Comparison of ENCODE assay signal across 25 mouse cellular contexts in the genomic region with DNA sequence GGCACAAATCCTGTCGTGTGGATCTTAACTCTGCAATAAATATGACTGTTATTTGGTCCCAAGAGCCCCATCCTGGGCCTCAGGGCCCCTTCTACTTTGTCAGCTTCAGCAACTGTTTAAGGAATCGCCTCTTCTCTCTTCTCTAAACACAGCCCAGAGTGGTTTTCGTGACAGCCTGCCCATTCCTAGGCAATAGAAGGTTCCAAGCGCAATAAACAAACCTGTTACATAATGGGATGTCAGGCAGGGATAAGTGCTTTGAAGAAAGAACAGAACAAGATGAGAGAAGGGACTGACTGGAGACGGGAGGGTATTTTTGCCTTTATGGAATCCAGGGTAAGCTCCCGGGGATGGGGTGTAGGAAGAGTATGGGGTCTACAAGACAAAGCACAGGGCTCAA. TPM values are rescaled to one million over a fixed set of nuclear protein-coding genes. Genes with fewer than 3 reads are reported as not detected.
DNase-seq lines count a peak whose midpoint lies in the region; ATAC-seq lines count a peak whose summit lies in the region.
"Had no signal": no experiment of that assay in that cellular context is flagged by ENCODE, and none has a peak within 500 bp of the region (broad histone marks: within the 10 kb centered on the region; RNA-seq: fewer than 3 reads in every experiment).

No protein-coding gene starts in this region.

- H3K4me3 ChIP-seq in midbrain, embryonic 11.5 days (ENCODE audit: low read depth, low read length): no peak overlapping the region
- H3K4me3 ChIP-seq in midbrain, embryonic 15.5 days: no peak overlapping the region
- H3K4me3 ChIP-seq: embryonic facial prominence, embryonic 10.5 days; embryonic facial prominence, embryonic 13.5 days; forebrain, embryonic 10.5 days; forebrain, embryonic 13.5 days; heart, embryonic 12.5 days; heart, embryonic 15.5 days; hindbrain, embryonic 10.5 days; hindbrain, embryonic 13.5 days had no signal

- H3K27ac ChIP-seq in midbrain, embryonic 11.5 days (ENCODE audit: low read depth, low read length): no peak overlapping the region
- H3K27ac ChIP-seq in midbrain, embryonic 15.5 days: no peak overlapping the region
- H3K27ac ChIP-seq: embryonic facial prominence, embryonic 10.5 days; embryonic facial prominence, embryonic 13.5 days; forebrain, embryonic 10.5 days; forebrain, embryonic 13.5 days; heart, embryonic 15.5 days; hindbrain, embryonic 10.5 days; hindbrain, embryonic 13.5 days had no signal

- H3K4me2 ChIP-seq in midbrain, embryonic 11.5 days: no peak overlapping the region
- H3K4me2 ChIP-seq in midbrain, embryonic 15.5 days: no peak overlapping the region
- H3K4me2 ChIP-seq: embryonic facial prominence, embryonic 13.5 days; forebrain, embryonic 13.5 days; heart, embryonic 12.5 days; heart, embryonic 15.5 days; hindbrain, embryonic 13.5 days had no signal

- DNase-seq in frontal cortex, postnatal 10 days (ENCODE audit: low spot score in 2 of 2): no peak
- DNase-seq in left cerebral cortex, postnatal 25 days (ENCODE audit: low spot score in 2 of 2): peak; percentile 27 to 61
- no peak for DNase-seq in left cerebral cortex, adult 8-10 months (ENCODE audit: low spot score in 2 of 2)
- peak; percentile 49 for DNase-seq in midbrain, embryonic 11.5 days (ENCODE audit: low spot score, missing footprints)
- no peak for DNase-seq in adrenal gland, postnatal 36 days
- DNase-seq: adrenal gland, postnatal 10 days; embryo, embryonic 11 days; gastrocnemius, postnatal 25 days; heart, postnatal 36 days had no signal

- peak; percentile 41 for ATAC-seq in frontal cortex, adult (ENCODE audit: low TSS enrichment)
- ATAC-seq in midbrain, embryonic 11.5 days (ENCODE audit: low FRiP score): no peak
- no peak for ATAC-seq in midbrain, embryonic 15.5 days (replicated peaks)
- no peak for ATAC-seq in erythroblast, adult 5-6 weeks (replicated peaks; ENCODE audit: low FRiP score, poor library complexity, severe bottlenecking)
- ATAC-seq: forebrain, embryonic 13.5 days; forebrain, embryonic 16.5 days; hindbrain, embryonic 16.5 days had no signal

- H3K27me3 ChIP-seq in midbrain, embryonic 11.5 days (ENCODE audit: control insufficient read depth, insufficient read depth, low read length): no peaks in the 10 kb centered on the region
- H3K27me3 ChIP-seq in midbrain, embryonic 15.5 days (replicated peaks): no peaks in the 10 kb centered on the region
- H3K27me3 ChIP-seq: embryonic facial prominence, embryonic 13.5 days; forebrain, embryonic 13.5 days; hindbrain, embryonic 13.5 days; Patski had no signal

- H3K4me1 ChIP-seq in midbrain, embryonic 11.5 days (ENCODE audit: control insufficient read depth, insufficient read depth, low read length): no peaks in the 10 kb centered on the region
- H3K4me1 ChIP-seq in midbrain, embryonic 15.5 days: no peaks in the 10 kb centered on the region
- H3K4me1 ChIP-seq: embryonic facial prominence, embryonic 10.5 days; embryonic facial prominence, embryonic 13.5 days; forebrain, embryonic 13.5 days; hindbrain, embryonic 13.5 days had no signal

- no peaks in the 10 kb centered on the region for H3K36me3 ChIP-seq in midbrain, embryonic 11.5 days (ENCODE audit: control insufficient read depth, insufficient read depth, low read length)
- H3K36me3 ChIP-seq in midbrain, embryonic 15.5 days (replicated peaks): no peaks in the 10 kb centered on the region
- H3K36me3 ChIP-seq: embryonic facial prominence, embryonic 10.5 days; embryonic facial prominence, embryonic 13.5 days; forebrain, embryonic 10.5 days; heart, embryonic 12.5 days; heart, embryonic 15.5 days; hindbrain, embryonic 10.5 days had no signal

- WGBS in midbrain, embryonic 11.5 days: 82% methylated on average over 6 of the region's 6 CpGs
- WGBS in midbrain, embryonic 15.5 days: 75% methylated on average over 6 of the region's 6 CpGs

- no peak overlapping the region for H3K9ac ChIP-seq in midbrain, embryonic 11.5 days (ENCODE audit: low read length)
- no peak overlapping the region for H3K9ac ChIP-seq in midbrain, embryonic 15.5 days
- H3K9ac ChIP-seq: embryonic facial prominence, embryonic 13.5 days; forebrain, embryonic 13.5 days; heart, embryonic 12.5 days; heart, embryonic 15.5 days; hindbrain, embryonic 13.5 days had no signal

- H3K9me3 ChIP-seq in midbrain, embryonic 11.5 days (ENCODE audit: control insufficient read depth, low read length): no peaks in the 10 kb centered on the region
- no peaks in the 10 kb centered on the region for H3K9me3 ChIP-seq in midbrain, embryonic 15.5 days
- H3K9me3 ChIP-seq: embryonic facial prominence, embryonic 10.5 days; embryonic facial prominence, embryonic 13.5 days; forebrain, embryonic 10.5 days; forebrain, embryonic 13.5 days; heart, embryonic 12.5 days; heart, embryonic 15.5 days; hindbrain, embryonic 10.5 days; hindbrain, embryonic 13.5 days had no signal

- intact Hi-C loops in left cerebral cortex, postnatal 25 days (cut with DNase I): no loop called here

RNA-seq across cellular contexts. Expression of gene Ngb, which starts 8.7 kb away (rescaled TPM):
- 1 to 10 TPM; 8.0 to 9.8 TPM for total RNA-seq in left cerebral cortex, postnatal 25 days (2021)
- 10 to 100 TPM in 1 of 4 experiments, 1 to 10 TPM in 3; 7.1 to 10.4 (median 8.5) TPM for total RNA-seq in left cerebral cortex, adult 8-10 months (2022)
- polyA plus RNA-seq in midbrain, embryonic 11.5 days (2014; fragmentation: Nextera tagmentation; extraction: Ambion mirVana): 0.33 and 0.36 TPM in 2 replicates
- 6.2 and 6.8 TPM in 2 replicates for polyA plus RNA-seq in midbrain, embryonic 15.5 days (2015; fragmentation: Nextera tagmentation; extraction: Ambion mirVana)
- 1 to 10 TPM; 1.1 to 1.2 TPM for total RNA-seq in adrenal gland, postnatal 36 days (2021)
- total RNA-seq in erythroblast, adult 5-6 weeks (2015; ENCODE audit: low replicate concordance): not detected in 2 replicates
- not detected in 2 replicates for total RNA-seq in erythroblast, adult 5-6 weeks (2017; ENCODE audit: low replicate concordance)
- total RNA-seq: gastrocnemius, adult 8-10 months; heart, adult 18-20 months; heart, postnatal 36 days had no signal
- polyA plus RNA-seq: heart, embryonic 12.5 days had no signal

RNA-seq across cellular contexts. Expression of gene Gstz1, which starts 53.3 kb away (rescaled TPM):
- total RNA-seq in left cerebral cortex, postnatal 25 days (2021): 10 to 100 TPM; 45.5 to 48.5 TPM
- total RNA-seq in left cerebral cortex, adult 8-10 months (2022): 10 to 100 TPM; 52.3 to 58.4 (median 55.2) TPM
- polyA plus RNA-seq in midbrain, embryonic 11.5 days (2014; fragmentation: Nextera tagmentation; extraction: Ambion mirVana): 30.7 and 34.6 TPM in 2 replicates
- polyA plus RNA-seq in midbrain, embryonic 15.5 days (2015; fragmentation: Nextera tagmentation; extraction: Ambion mirVana): 26.9 and 28.9 TPM in 2 replicates
- 100 to 1,000 TPM; 103 to 114 TPM for total RNA-seq in adrenal gland, postnatal 36 days (2021)
- total RNA-seq in erythroblast, adult 5-6 weeks (2015; ENCODE audit: low replicate concordance): 6.1 and 8.4 TPM in 2 replicates
- 3.8 and 5.2 TPM in 2 replicates for total RNA-seq in erythroblast, adult 5-6 weeks (2017; ENCODE audit: low replicate concordance)

RNA-seq across cellular contexts. Expression of gene Pomt2, which starts 54.1 kb away (rescaled TPM):
- total RNA-seq in left cerebral cortex, postnatal 25 days (2021): 10 to 100 TPM; 18.2 to 20.8 TPM
- 10 to 100 TPM; 18.3 to 19.6 (median 19.1) TPM for total RNA-seq in left cerebral cortex, adult 8-10 months (2022)
- polyA plus RNA-seq in midbrain, embryonic 11.5 days (2014; fragmentation: Nextera tagmentation; extraction: Ambion mirVana): 15.7 and 16.1 TPM in 2 replicates
- 15.8 and 17.1 TPM in 2 replicates for polyA plus RNA-seq in midbrain, embryonic 15.5 days (2015; fragmentation: Nextera tagmentation; extraction: Ambion mirVana)
- total RNA-seq in adrenal gland, postnatal 36 days (2021): 10 to 100 TPM; 14.0 to 15.6 TPM
- total RNA-seq in erythroblast, adult 5-6 weeks (2015; ENCODE audit: low replicate concordance): 0.58 and 2.7 TPM in 2 replicates
- 1.7 and 2.1 TPM in 2 replicates for total RNA-seq in erythroblast, adult 5-6 weeks (2017; ENCODE audit: low replicate concordance)

Comparison
In these comparisons a context has a peak if more than half of its experiments do, and no peak if none do; other contexts are left out.
1. DNase-seq: peak in left cerebral cortex, postnatal 25 days (2 of 2) and midbrain, embryonic 11.5 days (single experiment); none in frontal cortex, postnatal 10 days (0 of 2), left cerebral cortex, adult 8-10 months (0 of 2) and adrenal gland, postnatal 36 days (0 of 2).
2. RNA of gene Gstz1, which starts 53.3 kb away (total RNA-seq): 103 to 114 TPM in adrenal gland, postnatal 36 days, 52.3 to 58.4 TPM in left cerebral cortex, adult 8-10 months and 45.5 to 48.5 TPM in left cerebral cortex, postnatal 25 days; 3.8 to 8.4 TPM in erythroblast, adult 5-6 weeks; every median in the first group is over 4 times any median in the second.
3. RNA of gene Pomt2, which starts 54.1 kb away (total RNA-seq): 18.2 to 20.8 TPM in left cerebral cortex, postnatal 25 days, 18.3 to 19.6 TPM in left cerebral cortex, adult 8-10 months and 14.0 to 15.6 TPM in adrenal gland, postnatal 36 days; 0.58 to 2.7 TPM in erythroblast, adult 5-6 weeks; every median in the first group is over 4 times any median in the second.